In genomic region chrX:108835233-108835632, GRCm38 (mm10) we compare ENCODE assay signal across 8 mouse cellular contexts. TPM values are rescaled to one million over a fixed set of nuclear protein-coding genes. Genes with fewer than 3 reads are reported as not detected.
A peak's percentile ranks its signal among the peaks of the same experiment; 100 is the strongest.
DNase-seq lines count a peak whose midpoint lies in the region; ATAC-seq and TF ChIP-seq lines count a peak whose summit lies in the region.

No protein-coding gene starts in this region.

- H3K9ac ChIP-seq in liver, embryonic 12.5 days, result peak overlapping the region; percentile 52; the same call in 1 of the 2 replicates

- H3K4me2 ChIP-seq in liver, embryonic 12.5 days, result peak overlapping the region; percentile 67

- peak overlapping the region; percentile 87; the same call in 1 of the 2 replicates for H3K27ac ChIP-seq in gastrocnemius, adult 2 months
- peak overlapping the region; percentile 84 for H3K27ac ChIP-seq in liver, embryonic 12.5 days

- H3K4me1 ChIP-seq in megakaryocyte, embryonic 14.5 days, result no peaks in the 10 kb centered on the region
- H3K4me1 ChIP-seq in liver, embryonic 12.5 days, result no peaks in the 10 kb centered on the region

- intact Hi-C loops in gastrocnemius, adult 2 months (cut with DNase I), result loop anchor here (1.0 to 10.0 kb wide), 2 partner anchors 177 to 260 kb away; partner anchors contain the start of gene Sh3bgrl
- intact Hi-C loops in gastrocnemius, postnatal 36 days (cut with DNase I), result loop anchor here (10.0 kb wide), 1 partner anchor 180 kb away; the partner anchor contains the start of gene Hmgn5

- no peak for DNase-seq in gastrocnemius, adult 2 months
- DNase-seq in gastrocnemius, postnatal 36 days, result no peak
- no peak for DNase-seq in thymus, postnatal 10 days (ENCODE audit: low spot score in 2 of 2)
- DNase-seq in left cerebral cortex, adult 8-10 months (ENCODE audit: low spot score in 2 of 2), result no peak

- H3K27me3 ChIP-seq in megakaryocyte, embryonic 14.5 days (replicated peaks), result no peaks in the 10 kb centered on the region
- no peaks in the 10 kb centered on the region for H3K27me3 ChIP-seq in liver, embryonic 12.5 days (replicated peaks)

- no peak for ATAC-seq in megakaryocyte, adult 5-6 weeks (ENCODE audit: poor library complexity, severe bottlenecking)
- ATAC-seq in liver, embryonic 12.5 days, result no peak
- no peak for ATAC-seq in monocyte, adult 5-6 weeks (replicated peaks; ENCODE audit: insufficient number of reproducible peaks, low FRiP score, low TSS enrichment, poor library complexity, severe bottlenecking)

- peak overlapping the region; percentile 81 for H3K4me3 ChIP-seq in gastrocnemius, adult 2 months
- H3K4me3 ChIP-seq in megakaryocyte, embryonic 14.5 days (replicated peaks), result peak overlapping the region; percentile 92
- H3K4me3 ChIP-seq in liver, embryonic 12.5 days, result peak overlapping the region; percentile 71

- no peak for TF ChIP-seq CTCF in gastrocnemius, adult 2 months (IDR thresholded peaks at IDR 0.05)

- peaks cover 5% of the 10 kb centered on the region for H3K36me3 ChIP-seq in megakaryocyte, embryonic 14.5 days (replicated peaks; ENCODE audit: low read length)
- H3K36me3 ChIP-seq in liver, embryonic 12.5 days, result no peaks in the 10 kb centered on the region

- WGBS in liver, embryonic 12.5 days (ENCODE audit: insufficient replicate concordance), result 47% methylated on average over 5 of the region's 5 CpGs

- no peaks in the 10 kb centered on the region for H3K9me3 ChIP-seq in megakaryocyte, embryonic 14.5 days
- H3K9me3 ChIP-seq in liver, embryonic 12.5 days (replicated peaks), result no peaks in the 10 kb centered on the region

RNA-seq across cellular contexts. Expression of gene Brwd3, which starts 1.1 kb away (rescaled TPM):
- 1 to 10 TPM; 3.3 to 3.6 TPM for total RNA-seq in gastrocnemius, adult 2 months (2021)
- total RNA-seq in gastrocnemius, postnatal 36 days (2021), result 1 to 10 TPM; 2.9 to 3.4 TPM
- 0.38 and 0.46 TPM in 2 replicates for polyA plus RNA-seq in megakaryocyte, embryonic 14.5 days (2012; ENCODE audit: insufficient read depth, low replicate concordance)
- 12.6 and 14.7 TPM in 2 replicates for total RNA-seq in megakaryocyte, adult 5-6 weeks (2015)
- total RNA-seq in megakaryocyte, adult 5-6 weeks (2017), result 6.9 and 9.4 TPM in 2 replicates
- 1.3 and 1.6 TPM in 2 replicates for polyA plus RNA-seq in liver, embryonic 12.5 days (2016; fragmentation: Nextera tagmentation; extraction: Ambion mirVana)
- total RNA-seq in left cerebral cortex, adult 8-10 months (2022), result 10 to 100 TPM in 3 of 4 experiments, 1 to 10 TPM in 1; 10.0 to 11.5 (median 10.9) TPM
- total RNA-seq in monocyte, adult 5-6 weeks (2017), result 7.1 to 12.9 TPM (median 11.1 TPM) in 3 replicates
